Mouse (Mus musculus) cerebellum, adult 2 months (tissue): ENCODE measurements around the gene Cep55.

ENCODE experiments used
- CTCF ChIP-seq: fragments of 200-500 bp; IDR thresholded peaks from 2 replicates; pipeline ENCODE4 v1.5.1; 2011; ENCODE audit warnings: low read depth, mild to moderate bottlenecking, control low read depth, low read length, moderate library complexity, borderline replicate concordance; ENCODE audit not compliant: insufficient read depth
- POLR2A ChIP-seq: fragments of 200-500 bp; IDR thresholded peaks from 2 replicates; pipeline ENCODE4 v1.6.1; 2011; ENCODE audit warnings: low read length, control low read depth, borderline replicate concordance; ENCODE audit not compliant: insufficient read depth

DNA sequence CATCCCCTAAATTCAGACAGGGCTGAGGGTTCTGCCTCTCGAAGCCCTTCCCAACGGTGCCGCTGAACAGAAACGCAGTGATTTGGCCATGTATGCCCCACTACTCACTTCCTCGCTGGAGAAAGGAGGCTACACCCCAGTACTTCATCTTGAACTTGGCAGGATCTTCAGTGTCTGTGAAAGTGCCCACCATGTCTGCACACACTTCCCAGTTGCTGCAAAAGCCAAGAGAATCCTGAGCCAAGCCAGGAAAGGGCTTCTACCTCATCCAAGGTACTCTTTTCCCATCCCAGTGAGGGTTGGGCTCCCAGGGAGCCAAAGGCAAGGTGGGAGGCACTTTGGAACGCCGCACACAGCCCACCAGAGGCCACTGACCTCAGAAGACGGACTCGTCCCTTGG lies 69.1 kb downstream of the Cep55 start:
- TF ChIP-seq CTCF, result no peak
- no peak for TF ChIP-seq POLR2A
